Mouse (Mus musculus) lung, embryonic 14.5 days (tissue): Measurements from ENCODE around the gene Tor1aip1. TPM values are rescaled to one million over a fixed set of nuclear protein-coding genes. Genes with fewer than 3 reads are reported as not detected.

Source experiments
- ATAC-seq: fragments of 200-750 bp; cut with Nextera tagmentation; 2 replicates; pipeline ENCODE4 v1.8.0; 2017; ENCODE audit warnings: mild to moderate bottlenecking, moderate TSS enrichment, moderate library complexity; ENCODE audit not compliant: insufficient read depth
- DNase-seq: peaks from one replicate; pipeline ENCODE4 v3.0.0-alpha.2; 2015
- H3K27ac ChIP-seq: fragments of 300-500 bp; sonication (generic); 2 replicates; pipeline ENCODE4 v1.5.1; 2014; ENCODE audit warnings: low read depth, mild to moderate bottlenecking, moderate library complexity
- H3K27me3 ChIP-seq: fragments of 300-500 bp; sonication (generic); 2 replicates; pipeline ENCODE4 v1.6.1; 2014; ENCODE audit warnings: low read length, control low read depth; ENCODE audit not compliant: insufficient read depth
- H3K36me3 ChIP-seq: fragments of 300-500 bp; sonication (generic); 2 replicates; pipeline ENCODE4 v1.6.1; 2014; ENCODE audit warnings: control low read depth; ENCODE audit not compliant: insufficient read depth
- H3K4me1 ChIP-seq: fragments of 300-500 bp; sonication (generic); 2 replicates; pipeline ENCODE4 v1.6.1; 2014; ENCODE audit warnings: antibody characterized with exemption, control low read depth; ENCODE audit not compliant: insufficient read depth
- H3K4me2 ChIP-seq: fragments of 300-500 bp; sonication (generic); 2 replicates; pipeline ENCODE4 v1.6.1; 2014; ENCODE audit warnings: mild to moderate bottlenecking
- H3K4me3 ChIP-seq: fragments of 300-500 bp; sonication (generic); 2 replicates; pipeline ENCODE4 v1.5.1; 2014; ENCODE audit warnings: low read depth, low read length
- H3K9ac ChIP-seq: fragments of 300-500 bp; sonication (generic); 2 replicates; pipeline ENCODE4 v1.6.1; 2014
- H3K9me3 ChIP-seq: fragments of 300-500 bp; sonication (generic); 2 replicates; pipeline ENCODE4 v1.6.1; 2016; ENCODE audit warnings: low read depth, low read length, control low read depth
- CTCF ChIP-seq: IDR thresholded peaks from 2 replicates; pipeline ENCODE4 v1.5.1; 2016; ENCODE audit warnings: antibody characterized with exemption, low read depth
- WGBS: fragments of 180-500 bp; shearing (Covaris S2); extraction: QIAGEN DNeasy Blood & Tissue Kit; methylation state at CpG from one replicate; pipeline ENCODE4 v1.1.7; 2014; 5-methylcytosine and 5-hydroxymethylcytosine counted together
- polyA plus RNA-seq: library from polyadenylated mRNA; unstranded; fragments of >200 nt; fragmentation: Nextera tagmentation; extraction: Ambion mirVana; gene quantifications from 2 replicates; pipeline ENCODE4 v1.2.1, GENCODE M21; 2014

Tor1aip1 gene
- polyA plus RNA-seq, 1 experiment from 2014 or later = 45.9 TPM

- Histone ChIP-seq H3K9ac (peak overlapping the region; percentile 67), H3K9me3 (no peaks in the 10 kb centered on the region), H3K27me3 (no peaks in the 10 kb centered on the region), H3K4me2 (peak overlapping the region; percentile 72), H3K4me3 (peak overlapping the region; percentile 51), H3K27ac (peak overlapping the region; percentile 100), H3K36me3 (peaks cover 40% of the 10 kb centered on the region), H3K4me1 (no peaks in the 10 kb centered on the region)
- 19% methylated on average over 1 of the region's 1 CpGs for WGBS
- ATAC-seq = no peak
- DNase-seq = no peak
- TF ChIP-seq CTCF = no peak
These were observed 1.6 kb downstream of the Tor1aip1 start for GRCm38 (mm10) chr1:156034661-156035060.

DNA sequence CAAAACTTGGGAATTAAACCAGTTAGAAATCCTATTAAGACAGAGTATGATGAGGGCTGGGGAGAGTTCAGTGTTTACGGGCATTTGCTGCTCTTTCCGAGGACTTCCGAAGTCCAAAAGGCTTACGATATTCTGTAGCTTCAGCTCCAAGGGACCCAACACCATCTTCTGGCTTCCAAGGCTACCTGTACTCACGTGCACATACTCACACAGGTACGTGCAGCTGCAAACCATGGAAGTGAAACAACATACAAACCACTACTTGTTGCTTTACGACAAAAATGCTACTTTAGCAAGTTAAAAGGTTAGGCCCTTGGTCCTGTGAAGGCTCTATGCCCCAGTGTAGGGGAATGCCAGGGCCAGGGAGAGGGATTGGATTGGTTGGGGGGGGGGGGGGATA, 2.4 kb downstream of the Tor1aip1 start:
- DNase-seq (no peak), ATAC-seq (no peak)
- no peak overlapping the region for H3K27ac ChIP-seq
- peaks cover 46% of the 10 kb centered on the region for H3K36me3 ChIP-seq
- H3K27me3 ChIP-seq = no peaks in the 10 kb centered on the region
- no peaks in the 10 kb centered on the region for H3K4me1 ChIP-seq
- H3K4me2 ChIP-seq = peak overlapping the region; percentile 72; the same call in 1 of the 2 replicates
- H3K9ac ChIP-seq = no peak overlapping the region
- no peak overlapping the region for H3K4me3 ChIP-seq
- H3K9me3 ChIP-seq = no peaks in the 10 kb centered on the region
- TF ChIP-seq CTCF = no peak
- WGBS = 96% methylated on average over 7 of the region's 7 CpGs

DNA sequence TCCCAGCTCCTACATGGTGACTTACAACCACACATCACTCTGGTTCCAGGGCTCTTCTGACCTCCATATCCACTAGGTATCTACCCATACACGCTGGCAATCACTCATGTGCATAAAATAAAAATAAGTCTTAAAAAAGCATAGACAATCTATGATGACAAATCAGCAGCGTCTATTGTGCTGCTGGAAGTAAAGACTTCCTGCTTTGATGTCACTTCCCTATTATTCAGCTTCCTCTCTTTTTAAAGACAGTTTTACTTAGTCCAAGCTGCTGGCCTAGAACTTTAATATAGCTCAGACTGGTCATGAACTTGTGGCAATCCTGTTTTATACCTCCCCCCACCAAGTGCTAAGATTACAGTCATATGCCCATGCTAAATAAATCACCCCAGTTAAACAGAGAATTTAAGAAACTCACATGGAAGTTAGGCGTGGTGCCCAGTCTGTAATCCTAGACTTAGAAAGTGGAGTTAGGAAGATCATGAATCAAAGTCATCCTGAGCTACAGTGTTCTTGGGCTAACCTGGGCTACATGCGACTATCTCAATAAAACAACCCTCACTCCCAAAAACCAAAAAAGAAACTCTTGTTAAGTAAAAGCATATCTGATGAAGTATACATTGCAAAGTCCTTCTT, 7.8 kb downstream of the Tor1aip1 start:
- peaks cover 71% of the 10 kb centered on the region for H3K36me3 ChIP-seq
- H3K27ac ChIP-seq = no peak overlapping the region
- no peak for TF ChIP-seq CTCF
- DNase-seq = no peak
- no peaks in the 10 kb centered on the region for H3K27me3 ChIP-seq
- H3K4me2 ChIP-seq = no peak overlapping the region
- H3K9ac ChIP-seq = no peak overlapping the region
- 83% methylated on average over 4 of the region's 4 CpGs for WGBS
- no peak overlapping the region for H3K4me3 ChIP-seq
- no peaks in the 10 kb centered on the region for H3K9me3 ChIP-seq
- no peak for ATAC-seq
- no peaks in the 10 kb centered on the region for H3K4me1 ChIP-seq

DNA sequence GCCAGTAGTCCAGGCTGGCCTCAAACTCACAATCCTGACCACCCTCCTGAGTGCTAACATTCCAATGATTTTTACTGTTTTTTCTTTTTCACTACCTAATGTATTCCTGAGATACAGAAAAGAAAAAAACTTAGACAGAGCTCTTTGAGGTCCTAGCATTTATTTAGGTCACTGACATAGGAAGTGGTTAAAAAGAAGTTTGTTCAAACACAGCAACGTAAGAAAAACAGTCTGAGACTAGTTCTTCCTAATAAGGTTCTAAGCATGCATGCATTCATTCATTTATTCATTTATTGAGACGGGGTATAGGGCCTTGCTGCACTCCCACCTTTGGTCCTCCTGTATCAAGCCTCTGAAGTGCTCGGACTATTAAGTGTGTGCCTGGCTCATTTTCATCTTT, 8.4 kb downstream of the Tor1aip1 start:
- Histone ChIP-seq H3K27me3 (no peaks in the 10 kb centered on the region), H3K4me3 (no peak overlapping the region), H3K9me3 (no peaks in the 10 kb centered on the region), H3K36me3 (peaks cover 68% of the 10 kb centered on the region), H3K9ac (no peak overlapping the region), H3K27ac (no peak overlapping the region), H3K4me2 (no peak overlapping the region), H3K4me1 (no peaks in the 10 kb centered on the region)
- ATAC-seq = no peak
- DNase-seq = no peak
- WGBS = 87% methylated on average over 3 of the region's 3 CpGs
- TF ChIP-seq CTCF = no peak

GRCm38 (mm10) chr1:156024831-156025503, 11.3 kb downstream of the Tor1aip1 start:
- H3K27ac ChIP-seq = no peak overlapping the region
- DNase-seq (no peak), ATAC-seq (no peak)
- H3K9me3 ChIP-seq = no peaks in the 10 kb centered on the region
- TF ChIP-seq CTCF = no peak
- H3K9ac ChIP-seq = no peak overlapping the region
- no peak overlapping the region for H3K4me3 ChIP-seq
- no peaks in the 10 kb centered on the region for H3K27me3 ChIP-seq
- no peaks in the 10 kb centered on the region for H3K4me1 ChIP-seq
- H3K36me3 ChIP-seq = peaks cover 57% of the 10 kb centered on the region
- WGBS = 86% methylated on average over 8 of the region's 8 CpGs
- H3K4me2 ChIP-seq = no peak overlapping the region

DNA sequence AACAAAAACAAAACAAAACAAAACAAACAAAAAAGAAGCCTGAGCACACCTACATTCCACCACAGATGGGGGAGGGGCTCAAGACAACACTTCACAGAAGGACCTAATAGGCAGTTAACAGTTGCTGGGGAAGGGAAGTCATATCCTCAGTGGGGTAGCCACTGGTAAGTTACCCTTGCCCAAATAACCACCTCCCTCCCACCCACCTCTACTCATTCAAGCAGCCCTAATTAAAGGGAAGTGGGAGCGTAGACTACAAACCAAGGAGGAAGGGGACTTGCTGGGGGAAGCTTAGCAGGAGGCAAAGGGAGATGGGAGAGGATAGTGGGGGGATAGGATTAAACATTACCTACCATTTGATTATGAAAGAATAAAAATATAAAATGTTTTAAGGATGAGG, 15.9 kb downstream of the Tor1aip1 start:
- no peak for TF ChIP-seq CTCF
- peaks cover 61% of the 10 kb centered on the region for H3K36me3 ChIP-seq
- no peaks in the 10 kb centered on the region for H3K27me3 ChIP-seq
- ATAC-seq (no peak), DNase-seq (no peak)
- no peaks in the 10 kb centered on the region for H3K9me3 ChIP-seq
- 100% methylated on average over 1 of the region's 1 CpGs for WGBS
- H3K4me3 ChIP-seq = no peak overlapping the region
- H3K9ac ChIP-seq = no peak overlapping the region
- no peaks in the 10 kb centered on the region for H3K4me1 ChIP-seq
- no peak overlapping the region for H3K4me2 ChIP-seq
- no peak overlapping the region for H3K27ac ChIP-seq

- Histone ChIP-seq H3K4me3 (no peak overlapping the region), H3K27ac (no peak overlapping the region), H3K4me2 (no peak overlapping the region), H3K9me3 (no peaks in the 10 kb centered on the region), H3K9ac (no peak overlapping the region), H3K4me1 (no peaks in the 10 kb centered on the region), H3K36me3 (peaks cover 64% of the 10 kb centered on the region), H3K27me3 (no peaks in the 10 kb centered on the region)
- no peak for ATAC-seq
- TF ChIP-seq CTCF = no peak
- WGBS = 92% methylated on average over 1 of the region's 1 CpGs
- DNase-seq = no peak
These were observed 16.5 kb downstream of the Tor1aip1 start for GRCm38 (mm10) chr1:156019800-156020199.
